Mouse (Mus musculus) T-helper 2 cell (primary cell): Measurements from ENCODE around the gene Mpz.

Source experiments
- in situ Hi-C: fragments of 300-600 bp; cut with MboI, MseI; formaldehyde crosslinking; loops from one replicate; pipeline ENCODE4 v1.15.1; 2025; ENCODE audit warnings: high pct_unique_total_duplicates

Mpz gene

GRCm38 (mm10) chr1:171185655-171186054 is 35.1 kb downstream of the Mpz start:
- in situ Hi-C loops: no loop called here

GRCm38 (mm10) chr1:171187851-171188700 is 37.6 kb downstream of the Mpz start:
- in situ Hi-C loops: no loop called here

- in situ Hi-C loops: no loop called here
These were observed 38.5 kb downstream of the Mpz start for GRCm38 (mm10) chr1:171189046-171189445.

- in situ Hi-C loops: no loop called here
These were observed 39.1 kb downstream of the Mpz start for GRCm38 (mm10) chr1:171189476-171190114.

GRCm38 (mm10) chr1:171190832-171191231 is 40.3 kb downstream of the Mpz start:
- in situ Hi-C loops: no loop called here

- in situ Hi-C loops: no loop called here
These were observed 41.8 kb downstream of the Mpz start for GRCm38 (mm10) chr1:171192283-171192682.

GRCm38 (mm10) chr1:171193093-171193840 is 42.8 kb downstream of the Mpz start:
- in situ Hi-C loops: no loop called here

- in situ Hi-C loops: no loop called here
These were observed 43.7 kb downstream of the Mpz start for GRCm38 (mm10) chr1:171193911-171194830.

GRCm38 (mm10) chr1:171195046-171195822 is 44.7 kb downstream of the Mpz start:
- in situ Hi-C loops: no loop called here

GRCm38 (mm10) chr1:171195887-171196397 is 45.4 kb downstream of the Mpz start, which contains the start of gene Pcp4l1:
Gene Pcp4l1, minus strand, starts transcription at chr1:171196268.
- in situ Hi-C loops: no loop called here

GRCm38 (mm10) chr1:171199532-171199931 is 49.0 kb downstream of the Mpz start:
- in situ Hi-C loops: no loop called here

GRCm38 (mm10) chr1:171200769-171201168 is 50.3 kb downstream of the Mpz start:
- in situ Hi-C loops: no loop called here

- in situ Hi-C loops: no loop called here
These were observed 53.1 kb downstream of the Mpz start for GRCm38 (mm10) chr1:171203471-171204248.

GRCm38 (mm10) chr1:171204249-171204644 is 53.7 kb downstream of the Mpz start:
- in situ Hi-C loops: no loop called here

GRCm38 (mm10) chr1:171205704-171206493 is 55.4 kb downstream of the Mpz start:
- in situ Hi-C loops: no loop called here

- in situ Hi-C loops: no loop called here
These were observed 58.9 kb downstream of the Mpz start for GRCm38 (mm10) chr1:171209409-171209808.
